Mouse (Mus musculus): ENCODE data around the gene Qtrt1. TPM values are rescaled to one million over a fixed set of nuclear protein-coding genes. Genes with fewer than 3 reads are reported as not detected.

The Qtrt1 gene
- polyA plus RNA-seq, 1 experiment = 81.4 TPM

GRCm38 (mm10) chr9:21451870-21452269 lies 40.2 kb downstream of the Qtrt1 start:
- TF ChIP-seq POLR2A (IDR thresholded peaks at IDR 0.05; ENCODE audit: borderline replicate concordance, extremely low read depth, insufficient read depth, insufficient read length, poor library complexity, severe bottlenecking) (no peak), CTCF (IDR thresholded peaks at IDR 0.05; ENCODE audit: borderline replicate concordance, extremely low read depth, insufficient read depth, insufficient read length) (no peak)
- no peak for DNase-seq (ENCODE audit: low read depth)

- DNase-seq (ENCODE audit: low read depth) = no peak
- TF ChIP-seq CTCF (IDR thresholded peaks at IDR 0.05; ENCODE audit: borderline replicate concordance, extremely low read depth, insufficient read depth, insufficient read length) (no peak), POLR2A (IDR thresholded peaks at IDR 0.05; ENCODE audit: borderline replicate concordance, extremely low read depth, insufficient read depth, insufficient read length, poor library complexity, severe bottlenecking) (no peak)
These were observed 41.4 kb downstream of the Qtrt1 start for GRCm38 (mm10) chr9:21453003-21453402.

GRCm38 (mm10) chr9:21453459-21453858 lies 41.8 kb downstream of the Qtrt1 start:
- TF ChIP-seq POLR2A (IDR thresholded peaks at IDR 0.05; ENCODE audit: borderline replicate concordance, extremely low read depth, insufficient read depth, insufficient read length, poor library complexity, severe bottlenecking) (no peak), CTCF (IDR thresholded peaks at IDR 0.05; ENCODE audit: borderline replicate concordance, extremely low read depth, insufficient read depth, insufficient read length) (no peak)
- no peak for DNase-seq (ENCODE audit: low read depth)

- DNase-seq (ENCODE audit: low read depth) = no peak
- TF ChIP-seq CTCF (IDR thresholded peaks at IDR 0.05; ENCODE audit: borderline replicate concordance, extremely low read depth, insufficient read depth, insufficient read length) (no peak), POLR2A (IDR thresholded peaks at IDR 0.05; ENCODE audit: borderline replicate concordance, extremely low read depth, insufficient read depth, insufficient read length, poor library complexity, severe bottlenecking) (no peak)
These were observed 42.9 kb downstream of the Qtrt1 start for GRCm38 (mm10) chr9:21454556-21454955.

DNA sequence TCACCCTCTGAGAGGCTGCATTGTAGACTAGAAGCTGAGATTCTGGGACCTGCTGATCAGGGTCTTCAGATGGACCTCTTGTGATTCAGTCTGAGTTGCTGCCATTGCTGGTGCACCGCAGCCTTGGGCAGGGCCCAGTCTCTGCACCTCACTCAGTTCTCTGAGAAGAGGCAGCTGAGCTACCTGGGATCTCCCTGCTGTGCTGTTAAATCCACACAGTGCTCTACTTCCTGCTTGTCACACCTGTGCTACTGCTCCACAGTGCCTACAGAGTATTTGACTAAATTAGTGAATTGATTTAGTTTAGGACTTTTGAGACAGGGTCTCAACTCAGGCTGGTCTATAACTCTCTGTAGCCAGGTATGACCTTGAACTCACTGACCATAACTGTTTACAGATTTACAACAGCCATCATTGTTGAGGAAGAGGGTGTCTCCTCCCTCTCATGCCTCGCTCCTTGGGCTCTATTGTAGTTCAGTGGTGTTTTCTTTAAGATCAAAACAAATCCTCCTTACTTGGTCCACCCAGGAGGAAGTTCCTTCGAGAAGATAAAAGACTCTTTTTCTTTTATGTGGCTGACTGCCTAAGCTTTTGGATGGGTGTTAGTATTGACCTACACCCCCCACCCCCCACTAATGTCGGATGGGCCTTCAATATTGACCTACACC lies 43.6 kb downstream of the Qtrt1 start:
- DNase-seq (ENCODE audit: low read depth) = no peak
- TF ChIP-seq POLR2A (IDR thresholded peaks at IDR 0.05; ENCODE audit: borderline replicate concordance, extremely low read depth, insufficient read depth, insufficient read length, poor library complexity, severe bottlenecking) = no peak
- TF ChIP-seq CTCF (IDR thresholded peaks at IDR 0.05; ENCODE audit: borderline replicate concordance, extremely low read depth, insufficient read depth, insufficient read length) = no peak

DNA sequence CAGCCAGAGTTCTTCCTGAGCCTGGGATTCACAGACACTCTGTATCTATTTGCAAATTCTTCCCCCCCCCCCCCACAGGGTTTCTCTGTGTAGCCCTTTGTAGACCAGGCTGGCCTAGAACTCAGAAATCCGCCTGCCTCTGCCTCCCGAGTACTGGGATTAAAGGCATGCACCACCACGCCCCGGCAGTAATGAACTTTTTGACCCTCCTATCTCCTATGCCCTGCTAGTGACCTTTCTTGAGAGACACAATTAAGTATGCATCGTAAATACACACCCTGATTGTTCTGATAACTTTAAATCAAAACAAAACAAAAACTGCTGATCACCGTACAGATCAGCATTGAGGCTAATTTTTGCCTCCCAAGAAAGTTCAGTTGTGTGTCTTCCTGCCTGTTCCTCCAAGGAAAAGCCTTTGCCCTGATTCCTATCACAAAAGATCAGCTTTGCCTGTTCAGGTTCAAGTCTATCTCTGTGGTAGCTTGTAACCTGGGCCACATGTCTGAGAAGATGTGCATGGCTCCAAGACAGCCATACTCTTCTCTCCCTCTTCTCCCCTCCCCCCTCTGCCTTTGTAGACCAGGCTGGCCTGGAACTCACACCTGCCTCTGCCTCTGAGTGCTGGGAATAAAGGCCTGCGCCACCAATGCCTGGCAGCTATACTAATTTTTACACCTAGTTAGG lies 44.8 kb downstream of the Qtrt1 start:
- no peak for TF ChIP-seq POLR2A (IDR thresholded peaks at IDR 0.05; ENCODE audit: borderline replicate concordance, extremely low read depth, insufficient read depth, insufficient read length, poor library complexity, severe bottlenecking)
- no peak for TF ChIP-seq CTCF (IDR thresholded peaks at IDR 0.05; ENCODE audit: borderline replicate concordance, extremely low read depth, insufficient read depth, insufficient read length)

GRCm38 (mm10) chr9:21456930-21457634 lies 45.4 kb downstream of the Qtrt1 start:
- DNase-seq (ENCODE audit: low read depth) = no peak
- TF ChIP-seq CTCF (IDR thresholded peaks at IDR 0.05; ENCODE audit: borderline replicate concordance, extremely low read depth, insufficient read depth, insufficient read length) = no peak
- TF ChIP-seq POLR2A (IDR thresholded peaks at IDR 0.05; ENCODE audit: borderline replicate concordance, extremely low read depth, insufficient read depth, insufficient read length, poor library complexity, severe bottlenecking) = no peak

More for the DNA sequence above, 44.8 kb downstream of the Qtrt1 start:
- no peak for DNase-seq (ENCODE audit: low read depth)

- TF ChIP-seq POLR2A (IDR thresholded peaks at IDR 0.05; ENCODE audit: borderline replicate concordance, extremely low read depth, insufficient read depth, insufficient read length, poor library complexity, severe bottlenecking) (no peak), CTCF (IDR thresholded peaks at IDR 0.05; ENCODE audit: borderline replicate concordance, extremely low read depth, insufficient read depth, insufficient read length) (no peak)
These were observed 47.2 kb downstream of the Qtrt1 start for GRCm38 (mm10) chr9:21458821-21459220.

GRCm38 (mm10) chr9:21460400-21460940 lies 48.8 kb downstream of the Qtrt1 start:
- no peak for TF ChIP-seq CTCF (IDR thresholded peaks at IDR 0.05; ENCODE audit: borderline replicate concordance, extremely low read depth, insufficient read depth, insufficient read length)
- no peak for TF ChIP-seq POLR2A (IDR thresholded peaks at IDR 0.05; ENCODE audit: borderline replicate concordance, extremely low read depth, insufficient read depth, insufficient read length, poor library complexity, severe bottlenecking)

More at GRCm38 (mm10) chr9:21458821-21459220, 47.2 kb downstream of the Qtrt1 start:
- no peak for DNase-seq (ENCODE audit: low read depth)

DNA sequence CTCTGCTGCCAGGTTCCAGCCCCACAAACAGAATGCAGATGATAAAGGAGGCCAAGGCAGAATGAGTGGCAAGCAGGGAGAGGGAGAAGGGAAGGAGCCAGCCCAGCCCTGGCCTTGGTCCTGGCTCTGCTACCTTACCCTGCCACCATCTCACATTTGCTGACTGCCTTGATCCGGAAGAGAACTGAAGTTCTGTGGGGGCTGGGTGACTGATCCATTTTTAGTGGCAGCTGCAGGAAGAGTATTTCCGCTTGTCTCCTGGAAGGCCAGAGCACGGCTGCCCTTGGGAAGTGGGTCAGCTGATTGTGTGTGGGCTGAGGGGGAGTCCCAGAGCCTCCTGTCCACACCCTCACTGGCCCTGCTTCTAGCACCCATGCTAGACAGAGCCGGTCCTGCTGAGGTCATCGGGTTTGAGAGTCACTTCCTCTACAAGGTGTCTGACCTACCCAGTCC lies 51.5 kb downstream of the Qtrt1 start:
- DNase-seq (ENCODE audit: low read depth) = peak; percentile 15
- TF ChIP-seq CTCF (IDR thresholded peaks at IDR 0.05; ENCODE audit: borderline replicate concordance, extremely low read depth, insufficient read depth, insufficient read length) (no peak), POLR2A (IDR thresholded peaks at IDR 0.05; ENCODE audit: borderline replicate concordance, extremely low read depth, insufficient read depth, insufficient read length, poor library complexity, severe bottlenecking) (no peak)

More at GRCm38 (mm10) chr9:21460400-21460940, 48.8 kb downstream of the Qtrt1 start:
- no peak for DNase-seq (ENCODE audit: low read depth)

Data from brain, embryonic 14.5 days (tissue).